Mouse (Mus musculus): Measurements from ENCODE around the gene Amfr. TPM values are rescaled to one million over a fixed set of nuclear protein-coding genes. Genes with fewer than 3 reads are reported as not detected.
"Not testable (repeated sequence)": the region's sequence is repeated elsewhere in the genome, so short reads cannot be mapped to it uniquely, and the experiment has no call there.

The Amfr gene
- 61.2 and 67.5 TPM in 2 replicates for polyA plus RNA-seq (2015; fragmentation: Nextera tagmentation; extraction: Ambion mirVana)

GRCm38 (mm10) chr8:94012013-94012951 lies at the start of gene Amfr:
Gene Amfr (minus strand): TSS chr8:94012842.
- peak within 1 kb of the TSS; percentile 93 for H3K4me2 ChIP-seq (ENCODE audit: low read length)
- under 1% methylated on average over 86 of the region's 130 CpGs for whole genome bisulfite sequencing
- no peaks in the 10 kb centered on the region for H3K9me3 ChIP-seq (replicated peaks; ENCODE audit: control insufficient read depth, low read length, poor library complexity, severe bottlenecking)
- peaks cover 30% of the 10 kb centered on the region for H3K4me1 ChIP-seq (ENCODE audit: control insufficient read depth, insufficient read depth, low read length)
- peak within 1 kb of the TSS; percentile 100 for H3K9ac ChIP-seq (ENCODE audit: low read depth, low read length)
- H3K27me3 ChIP-seq (ENCODE audit: control insufficient read depth, insufficient read depth, low read depth, low read length), result no peaks in the 10 kb centered on the region
- peak; percentile 92 for ATAC-seq
- peak within 1 kb of the TSS; percentile 97 for H3K4me3 ChIP-seq (ENCODE audit: low read depth, low read length)
- peak within 1 kb of the TSS; percentile 96 for H3K27ac ChIP-seq (ENCODE audit: low read length)
- no peaks in the 10 kb centered on the region for H3K36me3 ChIP-seq (ENCODE audit: control insufficient read depth, insufficient read depth, low read length)

- ATAC-seq, result 0 out of 2 replicates have a peak, but pooled peaks have one; percentile 36
- no peaks in the 10 kb centered on the region for H3K9me3 ChIP-seq (replicated peaks; ENCODE audit: control insufficient read depth, low read length, poor library complexity, severe bottlenecking)
These were observed 44.7 kb upstream of the Amfr start for GRCm38 (mm10) chr8:94057157-94057854.

GRCm38 (mm10) chr8:94052696-94053095 lies 40.1 kb upstream of the Amfr start:
- no peak overlapping the region for H3K4me3 ChIP-seq (ENCODE audit: low read depth, low read length)
- H3K9me3 ChIP-seq (replicated peaks; ENCODE audit: control insufficient read depth, low read length, poor library complexity, severe bottlenecking), result no peaks in the 10 kb centered on the region
- no peaks in the 10 kb centered on the region for H3K27me3 ChIP-seq (ENCODE audit: control insufficient read depth, insufficient read depth, low read depth, low read length)
- H3K27ac ChIP-seq (ENCODE audit: low read length), result no peak overlapping the region
- no peak for ATAC-seq
- H3K36me3 ChIP-seq (ENCODE audit: control insufficient read depth, insufficient read depth, low read length), result peaks cover 12% of the 10 kb centered on the region
- 92% methylated on average over 12 of the region's 12 CpGs for WGBS
- no peak overlapping the region for H3K9ac ChIP-seq (ENCODE audit: low read depth, low read length)
- no peaks in the 10 kb centered on the region for H3K4me1 ChIP-seq (ENCODE audit: control insufficient read depth, insufficient read depth, low read length)
- no peak overlapping the region for H3K4me2 ChIP-seq (ENCODE audit: low read length)

More at GRCm38 (mm10) chr8:94057157-94057854, 44.7 kb upstream of the Amfr start:
- H3K27me3 ChIP-seq (ENCODE audit: control insufficient read depth, insufficient read depth, low read depth, low read length), result no peaks in the 10 kb centered on the region
- H3K4me3 ChIP-seq (ENCODE audit: low read depth, low read length), result no peak overlapping the region
- WGBS, result 63% methylated on average over 6 of the region's 6 CpGs
- no peak overlapping the region for H3K4me2 ChIP-seq (ENCODE audit: low read length)
- no peak overlapping the region for H3K27ac ChIP-seq (ENCODE audit: low read length)
- H3K36me3 ChIP-seq (ENCODE audit: control insufficient read depth, insufficient read depth, low read length), result peaks cover 28% of the 10 kb centered on the region
- H3K4me1 ChIP-seq (ENCODE audit: control insufficient read depth, insufficient read depth, low read length), result no peaks in the 10 kb centered on the region
- no peak overlapping the region for H3K9ac ChIP-seq (ENCODE audit: low read depth, low read length)

DNA sequence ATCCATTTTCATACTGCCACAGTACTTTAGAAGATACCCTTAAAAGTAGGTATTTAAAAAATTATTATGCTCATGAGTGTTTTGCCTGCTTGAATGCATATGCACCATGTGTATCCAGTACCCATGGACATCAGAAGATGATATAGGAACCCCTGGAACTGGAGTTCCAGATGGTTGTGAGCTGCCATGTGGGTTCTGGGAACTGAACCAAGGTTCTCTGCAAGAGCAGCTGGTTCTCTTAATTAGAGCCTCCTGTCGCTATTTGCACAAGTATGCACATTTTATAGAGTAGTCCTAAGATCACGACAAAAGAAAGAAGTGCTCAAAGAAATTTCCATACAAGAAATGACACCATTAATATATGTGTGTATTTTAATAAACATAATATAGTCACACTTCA lies 35.2 kb upstream of the Amfr start:
- Histone ChIP-seq H3K9me3 (replicated peaks; ENCODE audit: control insufficient read depth, low read length, poor library complexity, severe bottlenecking) (no peaks in the 10 kb centered on the region), H3K9ac (ENCODE audit: low read depth, low read length) (no peak overlapping the region), H3K4me3 (ENCODE audit: low read depth, low read length) (no peak overlapping the region), H3K4me1 (ENCODE audit: control insufficient read depth, insufficient read depth, low read length) (no peaks in the 10 kb centered on the region), H3K27ac (ENCODE audit: low read length) (no peak overlapping the region), H3K4me2 (ENCODE audit: low read length) (no peak overlapping the region), H3K27me3 (ENCODE audit: control insufficient read depth, insufficient read depth, low read depth, low read length) (no peaks in the 10 kb centered on the region), H3K36me3 (ENCODE audit: control insufficient read depth, insufficient read depth, low read length) (peaks cover 5% of the 10 kb centered on the region; the same call in 1 of the 2 replicates)
- 90% methylated on average over 2 of the region's 2 CpGs for WGBS
- no peak for ATAC-seq

DNA sequence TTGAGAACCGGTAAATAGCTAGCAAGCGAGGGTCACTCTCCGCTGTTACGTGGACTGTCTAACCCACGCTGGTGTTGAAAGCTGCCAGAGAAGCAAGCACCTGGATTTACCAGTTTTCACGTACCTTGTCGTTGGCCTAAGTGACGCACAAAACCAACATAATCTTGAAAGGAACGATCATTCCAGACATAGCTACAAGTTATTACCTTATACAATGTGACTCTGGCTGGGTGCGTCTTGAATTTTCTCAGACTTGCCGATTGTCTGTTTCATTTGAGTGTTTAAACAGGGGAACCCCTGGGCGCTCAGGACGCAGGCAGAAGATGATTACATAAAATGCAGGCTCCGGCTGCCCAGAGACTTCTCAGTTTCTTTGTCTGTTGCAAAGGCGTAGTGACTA lies 25.2 kb upstream of the Amfr start:
- Histone ChIP-seq H3K4me1 (ENCODE audit: control insufficient read depth, insufficient read depth, low read length) (peaks cover 39% of the 10 kb centered on the region), H3K27ac (ENCODE audit: low read length) (peak overlapping the region; percentile 80; the same call in 1 of the 2 replicates), H3K4me3 (ENCODE audit: low read depth, low read length) (peak overlapping the region; percentile 85), H3K9me3 (replicated peaks; ENCODE audit: control insufficient read depth, low read length, poor library complexity, severe bottlenecking) (no peaks in the 10 kb centered on the region), H3K36me3 (ENCODE audit: control insufficient read depth, insufficient read depth, low read length) (no peaks in the 10 kb centered on the region), H3K27me3 (ENCODE audit: control insufficient read depth, insufficient read depth, low read depth, low read length) (no peaks in the 10 kb centered on the region), H3K4me2 (ENCODE audit: low read length) (peak overlapping the region; percentile 84), H3K9ac (ENCODE audit: low read depth, low read length) (peak overlapping the region; percentile 79)
- no peak for ATAC-seq
- WGBS, result 8% methylated on average over 15 of the region's 15 CpGs

DNA sequence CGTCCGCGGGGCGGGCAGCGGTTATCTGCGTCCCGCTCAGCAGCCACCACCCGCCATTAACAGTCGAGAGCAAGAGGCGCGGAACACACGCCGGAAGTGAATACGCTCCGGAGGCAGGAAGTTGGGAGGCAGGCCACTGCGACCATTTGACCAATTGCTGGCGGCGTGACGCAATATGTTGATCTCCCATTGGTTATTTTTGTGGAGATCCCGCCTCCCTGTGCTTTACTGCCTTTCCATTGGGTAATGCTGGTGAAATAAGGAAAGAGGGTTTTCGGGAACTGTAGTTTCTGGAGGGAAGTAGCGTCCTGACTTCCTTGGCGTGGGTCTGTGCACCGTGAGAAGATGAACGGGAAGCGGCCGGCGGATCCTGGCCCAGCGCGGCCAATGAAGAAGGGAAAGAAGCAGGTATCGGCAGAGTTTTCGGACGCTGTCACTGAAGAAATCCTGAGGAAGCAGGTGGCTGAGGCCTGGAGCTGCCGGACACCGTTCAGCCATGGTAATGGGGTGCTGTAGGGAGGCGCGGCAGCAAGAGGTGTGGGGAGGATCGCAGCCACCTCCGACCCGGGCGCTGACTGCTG lies 24.4 kb upstream of the Amfr start, which contains the start of the genes Nudt21 and Ogfod1:
Gene Nudt21 (minus strand): TSS at position 88 of the 581 bp plus-strand sequence.
Gene Ogfod1 (plus strand): TSS at position 255 of the 581 bp plus-strand sequence.
- H3K9me3 ChIP-seq (replicated peaks; ENCODE audit: control insufficient read depth, low read length, poor library complexity, severe bottlenecking), result no peaks in the 10 kb centered on the region
- H3K9ac ChIP-seq (ENCODE audit: low read depth, low read length), result peak within 1 kb of the TSS; percentile 79
- under 1% methylated on average over 36 of the region's 41 CpGs for WGBS
- no peaks in the 10 kb centered on the region for H3K27me3 ChIP-seq (ENCODE audit: control insufficient read depth, insufficient read depth, low read depth, low read length)
- no peaks in the 10 kb centered on the region for H3K36me3 ChIP-seq (ENCODE audit: control insufficient read depth, insufficient read depth, low read length)
- H3K4me3 ChIP-seq (ENCODE audit: low read depth, low read length), result peak within 1 kb of the TSS; percentile 85
- H3K4me2 ChIP-seq (ENCODE audit: low read length), result peak within 1 kb of the TSS; percentile 93
- ATAC-seq, result peak; percentile 98
- peak within 1 kb of the TSS; percentile 82 for H3K27ac ChIP-seq (ENCODE audit: low read length)
- peaks cover 39% of the 10 kb centered on the region for H3K4me1 ChIP-seq (ENCODE audit: control insufficient read depth, insufficient read depth, low read length)

DNA sequence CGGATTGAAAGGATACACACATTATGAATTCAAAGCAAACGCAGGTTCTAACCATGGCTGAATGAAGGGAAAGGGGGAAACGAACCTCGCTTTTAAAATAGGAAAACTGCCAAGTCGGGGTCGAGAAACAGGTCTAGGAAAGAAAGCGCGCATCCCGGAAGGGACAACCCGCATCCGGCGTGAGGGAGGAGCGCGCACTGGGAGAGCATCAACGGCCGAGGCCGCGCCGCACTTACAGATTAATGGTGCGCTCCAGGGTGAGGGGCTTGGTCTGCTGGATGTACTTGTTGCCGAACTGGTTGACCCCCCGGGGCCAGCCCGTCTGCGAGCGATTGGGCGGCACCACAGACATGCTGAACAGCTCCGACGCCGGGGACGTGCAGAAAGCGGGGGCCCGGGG lies 23.9 kb upstream of the Amfr start:
- peak overlapping the region; percentile 82 for H3K27ac ChIP-seq (ENCODE audit: low read length)
- not testable (repeated sequence) for H3K9me3 ChIP-seq (replicated peaks; ENCODE audit: control insufficient read depth, low read length, poor library complexity, severe bottlenecking); H3K27me3 ChIP-seq (ENCODE audit: control insufficient read depth, insufficient read depth, low read depth, low read length); H3K36me3 ChIP-seq (ENCODE audit: control insufficient read depth, insufficient read depth, low read length)
- peak; percentile 92 for ATAC-seq
- peak overlapping the region; percentile 93 for H3K4me2 ChIP-seq (ENCODE audit: low read length)
- peaks cover 39% of the 10 kb centered on the region for H3K4me1 ChIP-seq (ENCODE audit: control insufficient read depth, insufficient read depth, low read length)
- under 1% methylated on average over 20 of the region's 32 CpGs for WGBS
- peak overlapping the region; percentile 72 for H3K9ac ChIP-seq (ENCODE audit: low read depth, low read length)
- H3K4me3 ChIP-seq (ENCODE audit: low read depth, low read length), result peak overlapping the region; percentile 85

GRCm38 (mm10) chr8:94035200-94035599 lies 22.6 kb upstream of the Amfr start:
- WGBS, result 67% methylated on average over 5 of the region's 5 CpGs
- no peak overlapping the region for H3K27ac ChIP-seq (ENCODE audit: low read length)
- H3K9ac ChIP-seq (ENCODE audit: low read depth, low read length), result peak overlapping the region; percentile 34; the same call in 1 of the 2 replicates
- peak overlapping the region; percentile 0; the same call in 1 of the 2 replicates for H3K4me3 ChIP-seq (ENCODE audit: low read depth, low read length)
- no peaks in the 10 kb centered on the region for H3K9me3 ChIP-seq (replicated peaks; ENCODE audit: control insufficient read depth, low read length, poor library complexity, severe bottlenecking)
- peaks cover 39% of the 10 kb centered on the region for H3K4me1 ChIP-seq (ENCODE audit: control insufficient read depth, insufficient read depth, low read length)
- no peak for ATAC-seq
- peaks cover 3% of the 10 kb centered on the region for H3K36me3 ChIP-seq (ENCODE audit: control insufficient read depth, insufficient read depth, low read length)
- no peaks in the 10 kb centered on the region for H3K27me3 ChIP-seq (ENCODE audit: control insufficient read depth, insufficient read depth, low read depth, low read length)
- H3K4me2 ChIP-seq (ENCODE audit: low read length), result peak overlapping the region; percentile 41

All from midbrain, embryonic 16.5 days (tissue).